Mouse (Mus musculus): ENCODE data around the gene Srsf6.

DNA sequence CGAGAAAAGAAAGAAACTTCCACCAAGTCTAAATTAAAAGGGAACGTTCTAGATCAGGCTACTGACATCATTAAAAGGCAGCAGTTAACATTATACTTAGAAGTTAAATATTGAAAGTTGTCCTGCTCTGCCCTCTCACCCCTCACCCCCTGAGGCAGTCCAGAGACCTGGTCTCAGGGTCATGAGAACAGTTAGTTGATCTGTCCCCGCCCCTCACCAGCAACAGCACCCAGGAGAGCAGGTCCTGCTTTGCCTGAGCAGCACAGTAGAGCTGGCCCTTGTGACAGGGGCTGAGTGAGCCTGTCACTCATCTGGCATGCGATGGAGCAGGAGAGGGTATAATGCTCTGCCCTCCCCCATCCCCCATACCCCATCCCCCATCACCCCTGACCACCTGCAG lies 25.4 kb upstream of the Srsf6 start:
- TF ChIP-seq CTCF (IDR thresholded peaks at IDR 0.05; ENCODE audit: low read depth) (no peak), EP300 (IDR thresholded peaks at IDR 0.05; ENCODE audit: low read depth) (no peak)
